Mouse (Mus musculus): Measurements from ENCODE around the gene Ice2. TPM values are rescaled to one million over a fixed set of nuclear protein-coding genes. Genes with fewer than 3 reads are reported as not detected.

The Ice2 gene
- polyA plus RNA-seq, 1 experiment, result 0.78 TPM

DNA sequence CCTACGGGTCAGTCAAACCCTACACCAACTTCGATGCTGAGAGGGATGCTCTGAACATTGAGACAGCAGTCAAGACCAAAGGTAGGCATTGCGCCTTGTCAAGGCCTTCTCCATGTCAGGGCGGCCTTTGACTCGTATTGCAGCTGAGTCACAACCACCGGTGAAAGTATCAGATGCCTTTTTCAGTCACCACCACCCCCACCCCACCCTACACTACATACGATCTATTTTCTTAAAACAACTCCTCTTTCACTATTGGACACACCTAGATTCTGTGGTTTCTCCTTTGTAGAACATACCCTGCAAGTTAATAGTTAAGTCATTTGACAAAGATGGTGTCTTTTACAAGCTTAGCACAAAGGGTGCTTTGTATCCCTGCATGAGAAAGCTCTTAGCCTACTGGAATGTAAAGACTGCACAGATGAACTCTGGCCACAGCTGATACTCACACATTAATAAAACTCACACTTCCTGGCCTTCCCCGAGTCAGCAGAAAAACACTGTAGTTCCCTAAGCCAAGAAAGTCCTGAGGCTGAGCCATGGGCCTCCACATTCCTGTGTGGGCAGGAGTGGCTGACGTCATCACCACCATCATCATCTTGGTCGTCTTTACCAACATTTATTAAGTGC, 69.7 kb downstream of the Ice2 start:
- TF ChIP-seq GATA1 (IDR thresholded peaks at IDR 0.05; ENCODE audit: low read length), result no peak

DNA sequence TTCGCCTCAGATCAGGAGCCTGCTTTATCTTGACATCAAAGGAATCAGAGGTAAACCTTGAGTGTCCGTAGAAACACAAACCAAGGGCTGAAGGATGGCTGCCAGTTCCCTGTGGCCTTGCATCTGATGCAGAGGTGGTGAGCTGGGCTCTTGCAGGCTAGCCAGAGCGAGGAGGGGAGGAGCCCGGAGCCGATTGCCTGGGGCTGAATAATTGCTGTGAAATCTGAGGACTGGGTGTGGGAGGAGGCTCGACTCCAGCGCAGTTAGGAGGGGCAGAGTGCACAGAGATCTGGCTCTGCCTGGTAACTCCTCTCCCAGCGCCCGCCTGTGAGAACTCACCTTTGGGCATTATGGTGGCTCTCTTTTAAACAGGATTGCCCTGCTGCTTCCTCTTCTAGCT, 71.3 kb downstream of the Ice2 start:
- no peak for TF ChIP-seq GATA1 (IDR thresholded peaks at IDR 0.05; ENCODE audit: low read length)

DNA sequence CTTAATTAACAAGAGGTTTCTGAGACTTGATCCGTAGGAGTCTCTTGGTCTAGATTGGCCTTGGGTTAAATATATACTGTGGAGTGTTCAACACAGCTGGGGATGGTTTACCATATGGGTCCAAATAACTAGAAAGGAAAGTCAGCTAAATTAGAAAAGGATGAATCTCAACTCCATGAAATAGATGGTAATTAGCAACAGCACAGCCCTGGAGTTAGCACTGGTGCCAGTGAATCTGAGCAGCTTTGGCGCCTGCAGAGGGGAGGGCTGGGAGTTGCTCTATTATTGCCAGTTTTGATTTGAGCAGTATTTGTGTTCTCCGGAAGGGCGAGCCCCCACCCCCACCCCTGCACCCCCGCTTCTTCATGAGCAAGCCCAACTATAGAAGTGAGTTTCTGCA, 72.7 kb downstream of the Ice2 start:
- TF ChIP-seq GATA1 (IDR thresholded peaks at IDR 0.05; ENCODE audit: low read length), result no peak

DNA sequence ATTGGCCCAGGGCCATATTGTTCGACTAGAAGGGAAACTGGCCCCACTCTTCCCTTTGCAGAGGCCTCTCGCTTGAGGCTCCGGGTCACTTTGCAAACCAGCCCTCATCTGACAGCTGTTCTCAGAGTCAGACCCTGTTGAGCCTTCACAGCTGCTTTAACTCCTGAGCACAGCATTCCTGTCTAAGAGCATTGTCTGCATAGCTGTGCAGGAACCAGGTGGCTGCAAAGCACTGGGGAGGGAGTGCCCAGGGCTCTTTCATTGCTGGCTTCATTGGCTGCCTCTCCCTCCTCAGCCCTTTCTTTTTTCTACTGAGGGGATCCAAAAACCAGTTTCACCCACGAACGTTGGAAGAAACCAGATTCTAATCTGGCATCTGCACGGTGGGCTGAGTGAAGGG, 73.2 kb downstream of the Ice2 start:
- TF ChIP-seq GATA1 (IDR thresholded peaks at IDR 0.05; ENCODE audit: low read length), result no peak

DNA sequence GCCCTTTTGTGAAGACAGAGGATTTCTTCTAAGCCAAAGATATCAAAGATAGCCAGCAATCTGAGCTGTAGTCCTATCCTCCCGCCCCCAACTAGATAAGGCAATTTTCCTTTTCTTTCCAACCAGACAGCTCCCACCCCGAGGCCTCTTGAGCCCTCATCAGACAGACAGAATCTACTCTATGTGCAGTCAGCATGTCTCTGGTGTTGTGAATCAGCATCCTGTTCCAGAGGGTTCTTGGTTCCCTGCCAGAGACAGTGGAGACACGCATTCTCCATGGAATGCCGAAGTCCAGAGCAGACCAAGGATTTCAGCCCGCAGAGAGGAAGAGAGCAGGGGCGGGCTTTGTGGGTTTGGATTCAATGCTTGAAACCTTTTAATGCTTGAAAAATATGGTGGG, 75.0 kb downstream of the Ice2 start:
- TF ChIP-seq GATA1 (IDR thresholded peaks at IDR 0.05; ENCODE audit: low read length), result no peak

DNA sequence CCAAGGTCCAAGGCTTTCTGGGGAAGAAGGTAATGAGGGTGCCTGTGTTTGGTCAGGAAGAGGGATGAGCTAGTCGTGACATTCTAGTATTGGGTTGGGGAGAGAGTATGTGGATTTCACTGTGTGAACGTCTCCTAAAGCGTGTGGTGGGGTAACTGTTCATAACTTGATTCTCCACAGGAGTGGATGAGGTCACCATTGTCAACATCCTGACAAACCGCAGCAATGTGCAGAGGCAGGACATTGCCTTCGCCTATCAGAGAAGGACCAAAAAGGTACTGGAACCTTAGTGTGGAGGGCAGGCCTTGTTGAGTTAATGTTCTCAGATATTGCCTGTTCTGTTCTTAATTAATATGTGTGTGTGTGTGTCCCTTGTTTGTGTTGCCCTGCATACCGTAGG, 78.2 kb downstream of the Ice2 start:
- TF ChIP-seq GATA1 (IDR thresholded peaks at IDR 0.05; ENCODE audit: low read length), result no peak

DNA sequence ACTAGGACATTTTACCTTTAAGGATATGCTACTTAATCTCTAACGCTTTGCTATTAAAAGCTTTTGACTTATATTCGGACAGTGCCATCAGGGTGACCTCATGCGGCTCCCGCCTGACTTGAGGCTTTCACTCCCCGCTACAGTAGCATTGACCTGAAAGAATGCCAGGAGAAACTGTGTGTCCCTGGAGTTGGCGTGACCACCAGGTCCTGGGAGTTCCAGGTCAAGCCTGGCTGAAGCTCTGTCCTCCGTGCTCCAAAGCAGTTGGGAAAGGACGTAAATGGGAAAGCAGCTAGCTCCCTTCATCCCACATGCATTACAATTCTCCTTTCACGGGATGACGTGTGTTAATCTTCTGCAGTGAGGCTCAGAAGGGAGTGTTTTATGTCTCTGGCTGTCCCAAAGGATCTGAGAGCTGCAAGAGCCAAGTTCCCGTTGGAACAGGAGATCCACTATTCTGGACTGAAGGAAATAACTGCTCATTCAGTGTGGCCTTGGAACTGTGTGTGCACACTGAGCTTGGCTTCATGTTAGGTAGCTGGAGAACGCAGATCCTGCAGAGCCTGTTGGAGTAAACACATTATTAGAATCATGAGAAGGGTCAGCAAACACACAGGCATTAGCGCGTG, 79.6 kb downstream of the Ice2 start:
- TF ChIP-seq GATA1 (IDR thresholded peaks at IDR 0.05; ENCODE audit: low read length), result no peak

DNA sequence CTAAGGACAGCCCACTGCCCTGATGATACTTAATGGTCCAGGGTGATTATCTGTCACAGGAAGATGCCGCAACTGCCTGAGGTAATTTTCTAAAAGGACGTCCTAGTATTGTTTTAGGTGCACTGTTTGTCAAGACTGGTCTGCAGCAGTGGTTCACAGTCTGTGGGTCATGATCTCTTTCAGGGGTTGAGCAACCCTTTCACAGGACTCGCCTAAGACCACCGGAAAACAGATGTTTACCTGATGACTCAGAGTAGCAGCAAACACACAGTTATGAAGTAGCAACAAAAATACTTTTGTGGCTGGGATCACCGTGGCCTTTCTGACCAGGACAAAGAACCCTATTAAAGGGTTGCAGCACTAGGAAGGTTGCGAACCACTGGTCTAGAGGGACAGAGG, 80.1 kb downstream of the Ice2 start:
- no peak for TF ChIP-seq GATA1 (IDR thresholded peaks at IDR 0.05; ENCODE audit: low read length)

DNA sequence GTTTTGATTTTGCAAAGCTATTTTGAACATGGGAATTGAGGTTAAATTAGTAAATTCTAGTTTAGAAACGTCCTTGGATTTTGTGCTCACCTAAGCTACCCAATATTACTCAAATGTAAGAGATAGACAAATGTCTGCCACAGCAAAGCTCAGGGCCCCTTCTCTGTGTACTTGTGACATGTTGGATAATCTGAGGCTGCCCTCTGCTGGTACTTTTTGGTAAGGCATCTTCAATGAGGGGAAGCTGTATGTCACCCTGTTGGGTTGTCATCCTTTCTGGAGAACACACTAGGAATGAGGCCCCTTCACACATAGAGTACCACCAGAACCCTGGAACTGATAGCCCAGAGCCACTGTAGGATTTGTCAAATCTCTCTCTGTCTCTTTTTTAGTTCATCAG, 82.6 kb downstream of the Ice2 start:
- no peak for TF ChIP-seq GATA1 (IDR thresholded peaks at IDR 0.05; ENCODE audit: low read length)

Other genes with a start within 250 kb of the Ice2 start
- gene Anxa2, start 55.7 kb downstream of the Ice2 start, polyA plus RNA-seq (2012), result 1.6 and 2.6 TPM in 2 replicates